Mouse (Mus musculus): Measurements from ENCODE around the gene Slc34a3.

DNA sequence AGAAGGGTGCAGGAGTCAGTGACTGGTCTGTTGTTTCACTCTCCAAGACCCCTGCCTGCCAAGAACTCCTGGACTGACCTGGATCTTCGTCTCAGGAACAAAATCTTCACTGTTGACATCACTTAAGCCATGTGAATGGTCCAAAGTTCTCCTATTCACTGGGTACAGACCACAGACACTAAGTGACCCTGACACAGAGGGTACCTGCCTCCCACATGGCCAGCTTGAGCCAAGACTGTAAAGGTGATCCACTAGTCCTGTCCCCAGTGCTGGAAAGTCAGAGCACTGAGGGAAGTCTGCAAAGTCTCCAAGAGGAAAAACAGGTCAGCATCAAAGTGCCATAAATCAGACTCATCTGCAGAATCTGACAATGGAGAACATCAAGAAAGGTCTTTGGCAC lies 26.6 kb downstream of the Slc34a3 start:
- TF ChIP-seq MAX (IDR thresholded peaks at IDR 0.05; ENCODE audit: low read length): no peak
- TF ChIP-seq TCF12 (IDR thresholded peaks at IDR 0.05; ENCODE audit: low read depth, low read length): no peak
- TF ChIP-seq POLR2A (IDR thresholded peaks at IDR 0.05; ENCODE audit: low read depth, low read length): no peak
- no peak for TF ChIP-seq EP300 (IDR thresholded peaks at IDR 0.05; ENCODE audit: low read length)
- TF ChIP-seq CTCF (conservative IDR thresholded peaks at IDR 0.05 in 1 of 2, IDR thresholded peaks at IDR 0.05 in 1 of 2; ENCODE audit: low read depth in 2 of 2, low read length in 2 of 2): no peak
- no peak for TF ChIP-seq CHD1 (IDR thresholded peaks at IDR 0.05; ENCODE audit: low read depth, low read length)
- TF ChIP-seq MAFK (IDR thresholded peaks at IDR 0.05; ENCODE audit: insufficient replicate concordance, low read length): no peak
- TF ChIP-seq UBTF (IDR thresholded peaks at IDR 0.05; ENCODE audit: low read depth, low read length): no peak
- TF ChIP-seq MEF2A (IDR thresholded peaks at IDR 0.05; ENCODE audit: borderline replicate concordance, low read depth, low read length): no peak
- TF ChIP-seq PAX5 (IDR thresholded peaks at IDR 0.05; ENCODE audit: low read length): no peak
- no peak for TF ChIP-seq ZMIZ1 (IDR thresholded peaks at IDR 0.05; ENCODE audit: low read depth, low read length)
- no peak for TF ChIP-seq POLR2AphosphoS2 (IDR thresholded peaks at IDR 0.05; ENCODE audit: low read depth, low read length)
- no peak for TF ChIP-seq IRF4 (IDR thresholded peaks at IDR 0.05; ENCODE audit: low read depth, low read length)
- TF ChIP-seq SIN3A (IDR thresholded peaks at IDR 0.05; ENCODE audit: low read length): no peak

All from CH12.LX (cell line).